Comparison of ENCODE assay signal across 29 mouse cellular contexts in genomic region chr1:43486956-43487722, GRCm38 (mm10). TPM values are rescaled to one million over a fixed set of nuclear protein-coding genes. Genes with fewer than 3 reads are reported as not detected.
A peak's percentile ranks its signal among the peaks of the same experiment; 100 is the strongest.
DNase-seq lines count a peak whose midpoint lies in the region; ATAC-seq and TF ChIP-seq lines count a peak whose summit lies in the region.
"Had no signal": no experiment of that assay in that cellular context is flagged by ENCODE, and none has a peak within 500 bp of the region (broad histone marks: within the 10 kb centered on the region; RNA-seq: fewer than 3 reads in every experiment).

No protein-coding gene starts in this region.

- no peak overlapping the region for H3K9ac ChIP-seq in kidney, embryonic 15.5 days
- no peak overlapping the region for H3K9ac ChIP-seq in liver, embryonic 15.5 days
- no peak overlapping the region for H3K9ac ChIP-seq in liver, embryonic 11.5 days (ENCODE audit: low read depth, low read length)
- H3K9ac ChIP-seq in intestine, postnatal 0 days (ENCODE audit: low read depth, low read length): no peak overlapping the region
- H3K9ac ChIP-seq: forebrain, embryonic 13.5 days; hindbrain, embryonic 15.5 days; midbrain, embryonic 13.5 days had no signal

- no peaks in the 10 kb centered on the region for H3K27me3 ChIP-seq in kidney, embryonic 15.5 days
- no peaks in the 10 kb centered on the region for H3K27me3 ChIP-seq in liver, embryonic 15.5 days
- no peaks in the 10 kb centered on the region for H3K27me3 ChIP-seq in liver, embryonic 11.5 days (replicated peaks; ENCODE audit: control insufficient read depth, insufficient read depth, low read length)
- no peaks in the 10 kb centered on the region for H3K27me3 ChIP-seq in intestine, postnatal 0 days (replicated peaks; ENCODE audit: control insufficient read depth, insufficient read depth, low read length)
- H3K27me3 ChIP-seq: CH12.LX; forebrain, embryonic 13.5 days; hindbrain, embryonic 15.5 days; megakaryocyte, embryonic 14.5 days; midbrain, embryonic 13.5 days had no signal

- peaks cover 63% of the 10 kb centered on the region for H3K4me1 ChIP-seq in kidney, embryonic 15.5 days
- H3K4me1 ChIP-seq in liver, embryonic 15.5 days (replicated peaks): peaks cover 44% of the 10 kb centered on the region
- H3K4me1 ChIP-seq in liver, embryonic 11.5 days (replicated peaks; ENCODE audit: control insufficient read depth, insufficient read depth, low read length): peaks cover 12% of the 10 kb centered on the region; the same call in 1 of the 2 replicates
- H3K4me1 ChIP-seq in intestine, postnatal 0 days (replicated peaks; ENCODE audit: control insufficient read depth, insufficient read depth, low read length): peaks cover 23% of the 10 kb centered on the region

- 42% methylated on average over 3 of the region's 3 CpGs for WGBS in kidney, embryonic 15.5 days
- WGBS in liver, embryonic 15.5 days (ENCODE audit: insufficient replicate concordance): 70% methylated on average over 3 of the region's 3 CpGs
- 77% methylated on average over 3 of the region's 3 CpGs for WGBS in liver, embryonic 11.5 days
- 71% methylated on average over 3 of the region's 3 CpGs for WGBS in intestine, postnatal 0 days

- DNase-seq in embryo, embryonic 10.5 days (ENCODE audit: low spot score): peak; percentile 50
- DNase-seq in embryo, embryonic 11 days: no peak
- DNase-seq in kidney, adult 9 months: no peak
- no peak for DNase-seq in liver, embryonic 11.5 days (ENCODE audit: low spot score)
- no peak for DNase-seq in cerebellum, postnatal 14 days
- DNase-seq: adrenal gland, adult 2 months; adrenal gland, postnatal 36 days; cerebellum, adult 18-20 months; cerebellum, postnatal 10 days; gastrocnemius, postnatal 25 days; heart, adult 18-20 months; heart, postnatal 36 days; kidney, postnatal 36 days; layer of hippocampus, postnatal 36 days; left cerebral cortex, postnatal 4 days; lung, adult 18-20 months; lung, postnatal 4 days; right cerebral cortex, postnatal 4 days had no signal

- no peak for TF ChIP-seq CTCF in intestine, postnatal 0 days (IDR thresholded peaks at IDR 0.05; ENCODE audit: low read depth)

- H3K4me3 ChIP-seq in kidney, embryonic 15.5 days (replicated peaks): no peak overlapping the region
- H3K4me3 ChIP-seq in liver, embryonic 15.5 days (replicated peaks): no peak overlapping the region
- H3K4me3 ChIP-seq in liver, embryonic 11.5 days (ENCODE audit: low read depth, low read length): no peak overlapping the region
- no peak overlapping the region for H3K4me3 ChIP-seq in intestine, postnatal 0 days (ENCODE audit: low read depth, low read length)
- H3K4me3 ChIP-seq: forebrain, embryonic 13.5 days; hindbrain, embryonic 15.5 days; midbrain, embryonic 13.5 days had no signal

- no peak overlapping the region for H3K4me2 ChIP-seq in kidney, embryonic 15.5 days
- no peak overlapping the region for H3K4me2 ChIP-seq in liver, embryonic 15.5 days
- no peak overlapping the region for H3K4me2 ChIP-seq in liver, embryonic 11.5 days
- 0 out of 2 replicates have a peak overlapping the region, but pooled peaks have one; percentile 24 for H3K4me2 ChIP-seq in intestine, postnatal 0 days (replicated peaks; ENCODE audit: low read depth)
- H3K4me2 ChIP-seq: forebrain, embryonic 13.5 days; heart, embryonic 11.5 days; hindbrain, embryonic 15.5 days; midbrain, embryonic 13.5 days had no signal

- peak overlapping the region; percentile 10; the same call in 1 of the 2 replicates for H3K27ac ChIP-seq in kidney, embryonic 15.5 days
- H3K27ac ChIP-seq in liver, embryonic 15.5 days (replicated peaks): 0 out of 2 replicates have a peak overlapping the region, but pooled peaks have one; percentile 2
- H3K27ac ChIP-seq in liver, embryonic 11.5 days (ENCODE audit: low read depth, low read length): no peak overlapping the region
- no peak overlapping the region for H3K27ac ChIP-seq in intestine, postnatal 0 days (ENCODE audit: low read depth, low read length)
- H3K27ac ChIP-seq: forebrain, embryonic 13.5 days; hindbrain, embryonic 15.5 days; midbrain, embryonic 13.5 days had no signal

- 0 out of 2 replicates have a peak, but pooled peaks have one; percentile 24 for ATAC-seq in kidney, embryonic 15.5 days (replicated peaks; ENCODE audit: low FRiP score)
- no peak for ATAC-seq in liver, embryonic 15.5 days (ENCODE audit: insufficient read depth)
- no peak for ATAC-seq in liver, embryonic 11.5 days (replicated peaks; ENCODE audit: low FRiP score)
- ATAC-seq in intestine, postnatal 0 days: no peak
- ATAC-seq: activated CD4-positive, CD25-positive, alpha-beta regulatory T cell, adult 4 months; forebrain, embryonic 13.5 days; lung, postnatal 0 days; midbrain, embryonic 13.5 days had no signal

- H3K9me3 ChIP-seq in kidney, embryonic 15.5 days (replicated peaks): no peaks in the 10 kb centered on the region
- H3K9me3 ChIP-seq in liver, embryonic 15.5 days (replicated peaks): no peaks in the 10 kb centered on the region
- no peaks in the 10 kb centered on the region for H3K9me3 ChIP-seq in liver, embryonic 11.5 days (ENCODE audit: control insufficient read depth, low read length)
- no peaks in the 10 kb centered on the region for H3K9me3 ChIP-seq in intestine, postnatal 0 days (ENCODE audit: control insufficient read depth)
- H3K9me3 ChIP-seq: forebrain, embryonic 13.5 days; hindbrain, embryonic 15.5 days; megakaryocyte, embryonic 14.5 days; midbrain, embryonic 13.5 days had no signal

- H3K36me3 ChIP-seq in kidney, embryonic 15.5 days: no peaks in the 10 kb centered on the region
- no peaks in the 10 kb centered on the region for H3K36me3 ChIP-seq in liver, embryonic 15.5 days (replicated peaks)
- H3K36me3 ChIP-seq in liver, embryonic 11.5 days (ENCODE audit: control insufficient read depth, insufficient read depth, low read length): no peaks in the 10 kb centered on the region
- H3K36me3 ChIP-seq in intestine, postnatal 0 days (ENCODE audit: control insufficient read depth, insufficient read depth): no peaks in the 10 kb centered on the region; the same call in 1 of the 2 replicates
- H3K36me3 ChIP-seq: hindbrain, embryonic 15.5 days had no signal

RNA-seq across cellular contexts. Expression of gene Nck2, which starts 42.8 kb away (rescaled TPM):
- 46.0 and 48.3 TPM in 2 replicates for polyA plus RNA-seq in kidney, embryonic 15.5 days (2015; fragmentation: Nextera tagmentation; extraction: Ambion mirVana)
- polyA plus RNA-seq in liver, embryonic 15.5 days (2015; fragmentation: Nextera tagmentation; extraction: Ambion mirVana): 10.2 and 10.8 TPM in 2 replicates
- 24.5 and 26.0 TPM in 2 replicates for polyA plus RNA-seq in liver, embryonic 11.5 days (2014; fragmentation: Nextera tagmentation; extraction: Ambion mirVana)
- polyA plus RNA-seq in intestine, postnatal 0 days (2015; fragmentation: Nextera tagmentation; extraction: Ambion mirVana): 17.0 and 17.1 TPM in 2 replicates

Comparison
In these comparisons a context has a peak if more than half of its experiments do, and no peak if none do; other contexts are left out.
1. H3K27ac ChIP-seq: peak in kidney, embryonic 15.5 days (single experiment) and liver, embryonic 15.5 days (single experiment); none in liver, embryonic 11.5 days (single experiment) and intestine, postnatal 0 days (single experiment).